Mouse (Mus musculus) G1E-ER4 (cell line): ENCODE results near the gene Dst. TPM values are rescaled to one million over a fixed set of nuclear protein-coding genes. Genes with fewer than 3 reads are reported as not detected.

Source experiments
- GATA1 ChIP-seq: IDR thresholded peaks from one replicate; pipeline ENCODE4 v1.8.0; 2012; ENCODE audit warnings: low read length, inconsistent platforms
- polyA plus RNA-seq: library from polyadenylated mRNA; stranded (reverse); fragments of >175 nt; gene quantifications from 2 replicates; pipeline ENCODE4 v1.2.3, GENCODE M21; 2012

Gene Dst
- polyA plus RNA-seq, 1 experiment, result not detected

DNA sequence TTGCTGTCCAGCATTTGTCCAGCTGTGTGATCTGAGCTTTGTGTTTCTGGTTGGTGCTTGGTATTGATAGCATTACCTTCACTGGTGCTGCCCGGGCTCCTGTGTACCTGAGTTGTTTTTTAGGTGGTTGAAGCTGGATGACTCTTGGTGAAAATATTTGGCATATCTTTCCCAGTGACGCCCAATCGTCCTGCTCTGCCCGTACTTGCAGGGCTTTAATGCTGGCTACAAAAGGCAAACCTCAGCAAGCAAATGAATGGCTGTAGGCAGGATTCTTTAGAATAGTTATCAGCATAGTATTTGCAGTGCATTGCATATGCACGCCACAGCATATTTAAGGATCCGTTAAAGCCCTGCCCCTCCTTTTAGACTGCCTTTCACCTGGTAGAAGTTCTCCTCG lies 251.9 kb downstream of the Dst start:
- TF ChIP-seq GATA1, result no peak

DNA sequence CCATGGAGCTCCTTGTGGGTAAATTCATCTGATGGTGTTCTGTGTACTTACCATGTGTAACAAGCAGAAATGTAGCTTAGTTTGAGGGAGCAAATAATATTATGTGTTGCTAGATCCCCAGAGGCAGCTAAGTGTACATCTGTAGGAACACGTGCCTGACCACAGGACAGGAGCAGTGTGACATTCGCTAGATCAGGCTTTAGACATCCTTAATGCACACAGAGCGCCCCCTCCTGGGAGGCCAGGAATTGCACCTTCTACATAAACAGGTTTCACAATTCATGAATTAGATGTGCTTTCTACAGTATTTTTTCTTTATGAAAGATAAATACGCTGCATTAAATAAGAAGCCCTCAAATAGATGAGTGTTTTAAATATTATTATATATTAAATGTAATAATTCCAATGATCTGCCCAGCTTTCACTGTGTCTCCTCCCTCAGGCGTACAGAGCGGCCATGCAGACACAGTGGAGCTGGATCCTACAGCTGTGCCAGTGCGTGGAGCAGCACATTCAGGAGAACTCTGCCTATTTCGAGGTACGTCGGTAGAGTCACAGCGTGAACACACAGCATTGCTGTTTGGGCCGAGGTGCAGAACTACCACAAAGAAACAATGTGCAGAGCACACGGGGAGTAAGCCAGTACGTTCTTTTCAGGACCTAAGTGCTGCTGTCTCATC lies 256.7 kb downstream of the Dst start:
- no peak for TF ChIP-seq GATA1

DNA sequence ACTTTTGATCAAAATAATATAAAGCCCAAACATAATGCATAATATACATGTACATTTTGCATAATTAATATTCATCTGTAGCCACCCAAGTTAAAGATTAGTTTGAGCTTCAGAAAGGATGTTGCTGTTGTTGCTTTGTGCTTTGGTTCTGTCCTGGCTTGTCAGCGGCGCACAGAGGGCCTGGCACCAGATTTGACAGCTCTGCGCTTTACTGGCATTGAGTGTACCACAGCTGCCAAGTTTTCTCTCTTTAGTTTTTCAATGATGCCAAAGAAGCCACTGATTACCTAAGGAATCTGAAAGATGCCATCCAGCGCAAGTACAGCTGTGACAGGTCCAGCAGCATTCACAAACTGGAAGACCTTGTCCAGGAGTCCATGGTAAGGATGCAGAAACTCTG lies 257.9 kb downstream of the Dst start:
- no peak for TF ChIP-seq GATA1

DNA sequence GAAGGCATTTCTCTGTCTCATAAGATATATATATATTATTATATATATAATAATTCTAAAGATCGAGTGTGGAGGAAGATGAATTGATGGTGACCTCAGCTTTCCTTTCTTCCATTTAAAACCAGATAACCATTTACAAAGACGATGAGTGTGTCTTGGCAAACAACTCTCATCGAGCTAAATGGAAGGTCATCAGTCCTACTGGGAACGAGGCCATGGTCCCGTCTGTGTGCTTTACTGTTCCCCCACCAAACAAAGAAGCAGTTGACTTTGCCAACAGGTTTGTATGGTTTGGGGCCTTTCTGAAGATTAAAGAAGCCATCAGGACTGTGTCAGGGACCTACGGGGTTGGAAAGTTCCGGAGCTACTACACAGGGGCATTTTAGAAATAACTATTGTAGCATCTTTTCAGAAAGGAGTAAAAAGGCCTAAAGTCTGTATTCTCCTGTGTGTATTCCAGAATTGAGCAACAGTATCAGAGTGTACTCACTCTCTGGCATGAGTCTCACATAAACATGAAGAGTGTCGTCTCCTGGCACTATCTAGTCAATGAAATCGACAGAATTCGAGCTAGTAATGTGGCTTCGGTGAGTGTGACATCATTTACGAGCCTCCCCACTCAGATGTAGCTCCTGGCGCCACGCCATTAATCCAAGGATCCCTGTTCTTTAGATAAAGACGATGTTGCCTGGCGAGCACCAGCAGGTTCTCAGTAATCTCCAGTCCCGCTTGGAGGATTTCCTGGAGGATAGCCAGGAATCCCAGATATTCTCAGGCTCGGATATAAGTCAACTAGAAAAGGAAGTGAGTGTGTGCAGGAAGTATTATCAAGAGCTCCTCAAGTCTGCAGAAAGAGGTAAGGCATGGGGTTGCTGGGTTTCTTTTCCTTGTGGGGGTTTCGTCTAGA lies 259.4 kb downstream of the Dst start:
- no peak for TF ChIP-seq GATA1

DNA sequence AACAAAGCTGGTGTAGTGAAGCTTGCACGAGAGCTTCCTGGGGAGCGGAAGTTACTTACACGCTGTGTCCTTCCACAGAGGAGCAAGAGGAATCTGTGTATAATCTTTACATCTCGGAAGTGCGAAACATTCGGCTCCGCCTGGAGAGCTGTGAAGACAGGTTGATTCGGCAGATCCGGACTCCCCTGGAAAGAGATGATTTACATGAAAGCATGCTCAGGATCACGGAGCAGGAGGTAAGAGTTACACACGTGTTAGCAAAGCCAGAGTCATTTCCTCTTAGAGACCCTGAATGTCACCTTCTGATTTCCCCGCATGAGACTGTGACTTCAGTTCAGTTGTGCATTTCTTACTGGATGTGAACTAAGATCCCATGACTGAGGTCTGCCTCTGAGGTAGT lies 261.1 kb downstream of the Dst start:
- TF ChIP-seq GATA1, result no peak

DNA sequence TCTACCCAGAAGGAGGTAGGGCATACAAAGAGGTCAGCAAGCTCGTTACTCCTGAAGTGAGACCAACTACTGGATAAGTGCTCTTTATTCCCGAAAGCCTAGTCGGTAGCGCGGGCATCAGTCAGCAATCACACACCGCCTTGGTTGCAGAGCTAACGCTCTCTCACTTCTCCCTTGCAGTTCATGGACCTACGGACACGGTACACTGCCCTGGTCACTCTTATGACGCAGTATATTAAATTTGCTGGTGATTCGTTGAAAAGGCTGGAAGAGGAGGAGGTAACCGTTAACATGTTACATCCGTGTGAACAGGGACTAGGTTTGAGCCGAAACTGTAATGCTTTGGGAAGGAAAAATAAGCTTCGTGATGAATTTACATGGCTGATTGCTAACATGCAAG lies 266.5 kb downstream of the Dst start:
- no peak for TF ChIP-seq GATA1

DNA sequence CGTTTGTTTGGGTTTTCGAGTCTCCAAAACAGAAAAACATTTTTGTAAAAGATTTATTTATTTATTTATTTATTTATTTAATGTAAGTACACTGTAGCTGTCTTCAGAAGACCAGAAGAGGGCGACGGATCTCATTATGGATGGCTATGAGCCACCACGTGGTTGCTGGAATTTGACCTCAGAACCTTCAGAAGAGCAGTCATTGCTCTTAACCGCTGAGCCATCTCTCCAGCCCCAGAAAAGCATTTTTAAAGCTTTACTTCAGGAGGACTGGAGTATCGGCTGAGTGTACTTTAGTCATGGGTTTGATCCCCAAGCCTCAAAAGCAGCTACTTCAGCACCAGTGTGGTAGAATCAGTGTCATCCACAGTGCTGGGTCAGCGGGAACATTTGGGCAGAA lies 266.9 kb downstream of the Dst start:
- no peak for TF ChIP-seq GATA1

DNA sequence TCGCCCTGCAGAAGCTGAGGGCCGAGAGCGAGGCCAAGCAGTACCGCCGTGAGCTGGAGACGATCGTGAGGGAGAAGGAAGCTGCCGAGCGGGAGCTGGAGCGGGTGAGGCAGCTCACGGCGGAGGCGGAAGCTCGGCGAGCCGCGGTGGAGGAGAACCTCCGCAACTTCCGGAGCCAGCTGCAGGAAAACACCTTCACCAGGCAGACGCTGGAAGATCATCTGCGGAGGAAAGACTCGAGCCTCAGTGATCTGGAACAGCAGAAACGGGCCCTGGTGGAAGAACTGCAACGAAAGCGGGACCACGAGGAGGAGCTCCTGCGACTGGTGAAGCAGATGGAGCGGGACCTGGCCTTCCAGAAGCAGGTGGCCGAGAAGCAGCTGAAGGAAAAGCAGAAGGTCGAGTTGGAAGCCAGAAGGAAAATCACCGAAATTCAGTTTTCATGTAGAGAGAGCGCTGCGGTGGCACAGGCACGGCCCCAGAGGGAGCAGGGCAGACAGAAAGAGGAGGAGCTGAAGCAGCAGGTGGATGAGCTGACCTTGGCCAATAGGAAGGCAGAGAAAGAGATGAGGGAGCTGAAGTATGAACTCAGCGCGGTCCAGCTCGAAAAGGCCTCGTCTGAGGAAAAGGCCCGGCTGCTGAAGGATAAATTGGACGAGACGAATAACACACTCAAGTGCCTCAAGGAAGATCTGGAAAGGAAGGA lies 270.1 kb downstream of the Dst start:
- no peak for TF ChIP-seq GATA1

DNA sequence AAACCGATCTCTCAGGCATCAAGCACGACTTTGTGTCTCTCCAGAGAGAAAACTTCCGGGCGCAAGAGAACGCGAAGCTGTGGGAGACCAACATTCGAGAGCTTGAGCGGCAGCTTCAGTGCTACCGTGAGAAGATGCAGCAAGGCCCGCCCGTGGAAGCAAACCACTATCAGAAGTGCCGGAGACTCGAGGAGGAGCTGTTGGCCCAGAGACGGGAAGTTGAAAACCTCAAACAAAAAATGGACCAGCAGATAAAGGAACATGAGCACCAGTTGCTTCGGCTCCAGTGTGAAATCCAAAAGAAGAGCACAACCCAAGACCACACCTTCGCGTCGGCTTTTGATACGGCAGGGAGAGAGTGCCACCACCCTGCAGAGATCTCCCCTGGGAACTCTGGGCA lies 271.7 kb downstream of the Dst start:
- TF ChIP-seq GATA1, result no peak

DNA sequence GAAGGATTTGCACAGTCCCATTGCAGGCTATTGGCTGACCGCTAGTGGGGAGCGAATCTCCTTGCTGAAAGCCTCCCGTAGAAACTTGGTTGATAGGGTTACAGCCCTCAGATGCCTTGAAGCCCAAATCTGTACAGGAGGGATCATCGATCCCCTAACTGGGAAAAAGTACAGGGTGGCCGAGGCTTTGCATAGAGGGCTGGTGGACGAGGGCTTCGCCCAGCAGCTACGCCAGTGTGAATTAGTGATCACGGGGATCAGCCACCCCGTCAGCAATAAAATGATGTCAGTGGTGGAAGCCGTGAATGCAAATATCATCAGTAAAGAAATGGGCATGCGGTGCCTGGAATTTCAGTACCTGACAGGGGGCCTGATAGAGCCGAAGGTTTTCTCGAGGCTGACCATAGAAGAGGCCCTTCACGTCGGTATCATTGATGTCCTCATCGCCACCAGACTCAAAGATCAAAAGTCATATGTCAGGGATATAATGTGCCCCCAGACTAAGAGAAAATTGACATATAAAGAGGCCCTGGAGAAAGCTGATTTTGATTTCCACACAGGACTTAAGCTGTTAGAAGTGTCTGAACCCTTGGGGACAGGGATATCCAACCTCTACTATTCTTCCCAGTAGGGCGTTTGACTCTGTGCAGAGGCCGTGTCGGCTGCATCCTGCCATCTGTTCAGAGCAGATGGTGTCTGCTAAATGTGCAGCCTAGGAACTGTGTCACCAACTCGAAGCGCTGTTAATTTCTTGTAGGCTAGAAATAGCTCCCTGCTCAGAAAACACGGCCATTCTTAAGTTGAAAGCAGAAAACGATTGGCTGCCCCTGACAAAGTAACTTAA lies 274.6 kb downstream of the Dst start:
- no peak for TF ChIP-seq GATA1

DNA sequence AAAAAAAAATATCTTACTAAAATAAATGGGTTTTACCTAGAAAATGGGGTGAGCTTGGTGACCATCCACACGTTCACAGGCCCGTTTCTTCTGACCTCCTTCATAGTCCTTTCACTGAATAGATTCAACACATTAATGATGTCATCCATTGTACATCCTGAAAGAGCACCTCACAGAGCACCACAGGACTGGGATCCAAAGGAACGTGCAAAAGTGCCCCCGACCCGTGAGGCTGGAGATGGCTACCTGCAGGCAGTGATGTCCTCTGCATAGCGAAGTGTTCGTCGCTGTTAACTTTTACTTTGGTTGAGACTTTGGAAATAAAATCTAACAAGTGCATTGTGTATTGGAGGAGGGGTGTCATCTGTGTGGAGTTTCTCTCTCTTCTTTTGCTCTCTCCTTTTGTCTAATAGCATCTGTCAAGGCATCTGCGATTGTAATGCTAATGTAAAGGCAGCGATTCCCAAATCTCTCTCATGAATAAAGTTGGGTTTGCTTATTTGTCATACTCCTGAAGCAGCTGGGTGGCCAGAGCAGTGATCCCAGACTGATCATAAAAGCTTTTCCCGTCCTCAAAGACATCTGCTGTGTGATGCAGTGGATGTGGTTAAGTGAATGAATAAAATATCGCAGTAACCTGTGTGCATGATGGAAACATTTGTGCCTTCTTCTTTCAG lies 275.4 kb downstream of the Dst start:
- no peak for TF ChIP-seq GATA1

DNA sequence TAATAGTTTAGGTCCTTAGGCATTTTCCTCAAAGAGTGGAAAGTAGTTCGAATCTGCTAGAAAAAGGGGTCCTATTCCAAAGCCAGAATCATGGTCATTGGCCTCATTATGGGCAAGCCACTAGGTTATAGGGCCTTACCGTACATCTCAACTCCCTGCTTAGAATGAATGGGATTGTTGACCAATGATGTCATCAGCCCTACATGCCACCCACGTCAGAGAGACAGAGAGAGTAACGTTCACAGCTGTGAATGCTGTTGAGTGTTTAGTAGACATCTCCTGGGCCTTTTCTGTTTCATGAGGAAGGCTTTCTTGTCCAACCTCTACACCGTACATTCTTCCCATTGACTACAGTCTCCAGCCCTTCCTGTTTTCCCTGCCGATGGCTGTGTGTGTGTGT lies 276.2 kb downstream of the Dst start:
- no peak for TF ChIP-seq GATA1

DNA sequence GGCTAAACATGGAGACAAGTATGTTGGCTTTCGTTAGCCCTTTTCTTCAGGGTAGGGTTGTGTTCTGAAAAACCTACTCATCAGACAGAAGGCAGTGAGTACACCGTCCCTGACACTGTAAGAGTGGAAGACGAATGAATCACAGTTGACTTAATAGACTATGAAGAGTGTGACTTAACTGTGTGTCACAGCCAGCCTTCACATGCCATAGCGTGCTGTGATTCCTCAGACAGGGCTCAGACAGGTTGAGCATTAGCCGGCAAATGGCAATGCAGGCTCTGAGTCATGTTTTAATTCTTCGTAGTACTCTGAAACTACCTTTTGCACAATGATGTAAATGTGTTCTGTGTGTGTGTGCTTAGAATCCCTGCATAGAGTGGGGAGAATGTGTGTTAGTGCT lies 278.0 kb downstream of the Dst start:
- TF ChIP-seq GATA1, result no peak

DNA sequence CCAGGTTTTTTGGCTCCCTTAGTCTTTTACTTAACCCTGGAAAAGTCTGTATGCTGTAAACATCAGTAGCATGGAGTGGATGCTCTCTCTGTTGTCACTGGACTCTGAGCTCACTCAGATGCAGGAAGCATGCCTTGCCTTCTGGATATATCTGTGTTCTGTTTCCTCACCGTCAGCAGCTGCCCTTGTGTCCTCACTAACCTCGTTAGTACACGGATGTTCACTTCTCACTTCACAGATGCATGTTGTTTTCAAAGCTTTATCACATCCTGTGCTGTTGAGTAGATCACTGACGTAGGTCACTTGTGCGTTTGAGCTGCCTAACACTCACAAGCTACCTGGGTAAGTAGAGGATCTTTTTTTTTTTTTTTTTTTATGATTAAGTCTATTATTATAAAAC lies 279.5 kb downstream of the Dst start:
- TF ChIP-seq GATA1, result no peak

DNA sequence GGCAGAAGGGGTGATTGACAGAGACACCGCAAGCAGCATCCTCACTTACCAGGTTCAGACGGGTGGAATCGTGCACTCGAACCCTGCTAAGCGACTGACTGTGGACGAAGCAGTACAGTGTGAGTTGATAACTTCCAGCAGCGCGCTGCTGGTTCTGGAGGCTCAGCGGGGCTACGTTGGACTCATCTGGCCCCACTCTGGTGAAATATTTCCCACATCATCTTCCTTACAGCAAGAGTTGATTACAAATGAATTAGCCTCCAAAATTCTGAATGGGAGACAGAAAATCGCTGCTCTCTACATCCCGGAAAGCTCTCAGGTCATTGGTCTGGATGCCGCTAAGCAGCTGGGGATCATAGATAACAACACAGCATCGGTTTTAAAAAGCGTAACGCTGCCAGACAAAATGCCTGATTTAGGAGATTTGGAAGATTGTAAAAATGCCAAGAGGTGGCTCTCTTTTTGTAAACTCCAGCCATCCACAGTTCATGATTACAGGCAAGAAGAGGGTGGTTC lies 280.8 kb downstream of the Dst start:
- TF ChIP-seq GATA1, result no peak

DNA sequence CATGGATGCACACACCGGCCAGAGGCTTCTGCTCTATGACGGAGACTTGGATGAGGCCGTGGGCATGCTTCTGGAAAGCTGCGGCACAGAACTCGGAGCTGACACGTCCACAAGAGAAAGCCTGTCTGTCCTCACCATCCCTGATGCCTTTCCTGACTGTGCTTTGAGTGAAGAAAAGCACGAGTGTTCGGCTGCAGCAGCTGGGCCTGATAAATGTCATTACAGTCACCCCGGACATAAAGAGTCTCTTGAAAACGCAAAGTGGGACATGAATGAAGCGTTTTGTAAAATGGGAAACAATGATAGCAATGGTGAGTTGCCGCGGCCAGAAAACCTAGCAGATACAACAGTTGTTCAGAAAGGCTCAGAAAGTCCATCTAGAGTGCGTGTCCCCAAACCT lies 281.3 kb downstream of the Dst start:
- TF ChIP-seq GATA1, result no peak
